Mouse (Mus musculus) thymus, postnatal 36 days (tissue): ENCODE results near the gene Tspyl3.
A peak's percentile ranks its signal among the peaks of the same experiment; 100 is the strongest.
"Not testable (repeated sequence)": the region's sequence is repeated elsewhere in the genome, so short reads cannot be mapped to it uniquely, and the experiment has no call there.

Experiments used
- DNase-seq, 2 experiments: peaks; one replicate each; pipeline ENCODE4 v3.0.0; 2022; ENCODE audit warnings: mixed read lengths in 2 of 2

The Tspyl3 gene

DNA sequence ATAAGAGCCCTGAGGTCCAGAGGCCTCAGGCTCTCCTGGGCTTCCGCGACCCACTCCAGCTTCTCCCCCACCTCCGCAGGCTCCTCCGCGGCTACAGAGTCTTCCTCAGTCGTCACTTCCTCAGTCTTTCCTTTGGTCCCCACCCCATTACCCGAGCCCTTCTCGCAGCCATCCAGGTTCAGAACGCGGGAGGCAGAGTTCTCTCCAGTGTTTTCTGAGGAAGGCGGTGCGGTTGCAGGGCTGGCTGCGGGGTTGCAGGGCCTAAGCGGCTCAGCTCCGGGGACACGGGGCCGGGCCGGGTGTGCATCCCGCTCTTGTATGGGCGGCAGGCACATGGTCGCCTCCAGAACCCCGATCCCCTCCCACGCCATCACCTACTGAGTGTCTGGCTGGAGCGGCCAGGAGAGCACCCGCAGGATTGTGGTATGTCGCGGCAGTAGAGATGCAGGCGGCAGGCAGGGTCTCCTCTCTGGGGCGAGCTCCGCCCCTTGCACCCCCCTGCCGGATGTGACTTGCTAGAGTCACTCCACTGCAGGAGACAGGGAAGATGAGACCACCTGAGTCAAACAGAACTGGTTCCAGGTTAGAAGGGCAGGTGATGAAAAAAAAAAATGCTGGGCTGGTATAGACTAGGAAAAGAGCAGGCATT is at the start of gene Tspyl3:
TSS of gene Tspyl3 (minus strand) at position 496 of the 649 bp plus-strand sequence.
- peak; percentile 76 to 81 for DNase-seq

DNA sequence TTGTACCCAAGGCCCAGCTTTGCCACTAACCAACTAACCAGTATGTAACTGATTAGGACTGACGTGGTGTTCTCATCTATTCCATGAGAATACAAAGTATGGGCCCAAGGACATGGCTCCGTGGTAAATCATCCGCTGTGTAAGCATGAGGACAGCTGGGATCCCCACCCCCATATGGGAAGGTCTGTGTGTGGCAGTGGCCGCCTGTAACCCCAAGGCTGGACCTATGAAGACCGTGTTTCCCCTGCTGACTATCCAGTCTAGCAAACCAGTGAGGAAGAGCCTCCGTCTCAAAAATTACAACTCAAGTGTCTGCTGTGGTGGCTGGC is 49.6 kb upstream of the Tspyl3 start:
- no peak for DNase-seq

DNA sequence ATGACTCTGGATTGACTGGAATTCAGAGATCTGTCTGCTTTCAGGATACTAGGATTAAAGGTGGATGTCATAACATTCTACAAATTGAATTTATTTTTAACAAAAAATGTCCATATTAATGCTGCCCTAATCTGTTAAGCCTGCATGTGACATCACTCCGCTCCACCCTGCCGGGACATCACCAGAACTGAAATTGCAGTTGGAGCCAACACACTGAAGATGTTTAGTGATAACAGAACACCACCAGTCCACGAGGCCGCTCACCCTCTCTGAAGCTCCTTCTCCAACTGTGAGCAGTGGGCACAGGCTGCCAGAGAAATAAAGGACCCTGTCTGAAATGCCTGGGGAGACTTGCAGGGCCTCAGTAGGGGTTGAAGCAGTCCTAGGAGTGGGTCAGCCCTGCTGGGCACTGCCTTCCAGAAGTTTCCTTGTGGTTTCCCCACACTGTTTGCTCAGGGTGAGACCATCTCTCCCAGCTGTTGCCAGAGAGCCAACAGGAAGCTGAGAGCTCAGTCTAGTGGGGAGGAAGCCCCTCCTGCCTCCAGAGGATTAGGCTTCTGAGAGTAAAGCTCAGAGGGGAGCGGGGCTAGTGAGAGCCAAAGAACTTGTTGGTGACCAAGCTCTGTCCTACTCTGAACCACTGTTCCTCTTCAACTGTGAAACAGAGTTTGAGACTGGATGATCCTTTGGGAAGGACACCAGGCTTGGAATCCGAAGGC is 49.1 kb upstream of the Tspyl3 start:
- peak in 1 of 2 experiments; percentile 45 for DNase-seq

DNA sequence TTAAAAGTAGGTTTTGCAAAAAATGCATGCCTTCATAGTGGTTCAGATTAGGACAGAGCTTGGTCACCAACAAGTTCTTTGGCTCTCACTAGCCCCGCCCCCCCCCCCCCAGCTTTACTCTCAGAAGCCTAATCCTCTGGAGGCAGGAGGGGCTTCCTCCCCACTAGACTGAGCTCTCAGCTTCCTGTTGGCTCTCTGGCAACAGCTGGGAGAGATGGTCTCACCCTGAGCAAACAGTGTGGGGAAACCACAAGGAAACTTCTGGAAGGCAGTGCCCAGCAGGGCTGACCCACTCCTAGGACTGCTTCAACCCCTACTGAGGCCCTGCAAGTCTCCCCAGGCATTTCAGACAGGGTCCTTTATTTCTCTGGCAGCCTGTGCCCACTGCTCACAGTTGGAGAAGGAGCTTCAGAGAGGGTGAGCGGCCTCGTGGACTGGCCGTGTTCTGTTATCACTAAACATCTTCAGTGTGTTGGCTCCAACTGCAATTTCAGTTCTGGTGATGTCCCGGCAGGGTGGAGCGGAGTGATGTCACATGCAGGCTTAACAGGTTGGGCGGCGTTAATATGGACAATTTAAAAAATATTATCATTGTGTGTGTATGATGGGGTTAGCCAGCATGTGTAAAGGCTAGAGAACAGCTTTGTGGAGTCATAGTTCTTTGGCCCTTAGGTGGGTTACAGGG is 45.1 kb upstream of the Tspyl3 start:
- not testable (repeated sequence) for DNase-seq

DNA sequence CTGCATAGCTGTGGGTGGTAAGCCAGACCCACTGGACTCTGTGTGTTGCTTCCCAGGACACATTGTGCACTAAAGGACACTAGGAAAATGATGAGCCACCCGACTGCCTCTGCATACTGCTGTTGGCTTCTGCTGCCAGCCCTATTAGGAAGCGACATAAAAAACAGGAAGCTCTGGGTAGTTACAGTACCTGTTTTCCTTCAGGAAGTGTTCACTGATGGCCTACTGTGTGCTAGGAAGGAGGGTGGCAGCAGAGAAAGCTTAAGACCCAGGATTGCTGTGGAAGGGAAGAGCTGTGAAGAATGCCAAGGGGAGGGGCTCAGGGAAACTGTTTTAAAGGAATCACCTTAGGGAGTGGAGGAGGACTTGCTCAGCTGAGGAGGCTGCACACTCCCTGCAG is 42.1 kb upstream of the Tspyl3 start:
- no peak for DNase-seq

DNA sequence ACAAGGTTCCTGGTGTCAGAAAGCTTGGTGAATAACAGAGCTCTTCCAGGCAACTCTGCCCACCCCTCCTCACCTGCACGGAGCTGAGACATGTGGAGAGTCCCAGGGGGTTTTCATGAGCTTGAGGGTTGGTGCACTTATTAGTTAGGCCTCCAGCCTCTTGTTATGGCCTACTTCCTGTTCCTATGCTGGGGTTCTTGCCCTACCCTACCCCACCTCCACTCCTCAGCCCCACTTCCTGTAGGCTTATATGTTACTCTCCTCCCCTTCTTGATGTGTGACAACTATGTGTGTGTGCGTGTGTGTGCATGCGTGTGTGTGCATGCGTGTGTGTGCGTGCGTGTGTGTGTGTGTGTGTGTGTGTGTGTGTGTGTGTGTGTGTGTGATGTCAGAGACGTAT is 37.8 kb upstream of the Tspyl3 start:
- peak; percentile 62 to 78 for DNase-seq

DNA sequence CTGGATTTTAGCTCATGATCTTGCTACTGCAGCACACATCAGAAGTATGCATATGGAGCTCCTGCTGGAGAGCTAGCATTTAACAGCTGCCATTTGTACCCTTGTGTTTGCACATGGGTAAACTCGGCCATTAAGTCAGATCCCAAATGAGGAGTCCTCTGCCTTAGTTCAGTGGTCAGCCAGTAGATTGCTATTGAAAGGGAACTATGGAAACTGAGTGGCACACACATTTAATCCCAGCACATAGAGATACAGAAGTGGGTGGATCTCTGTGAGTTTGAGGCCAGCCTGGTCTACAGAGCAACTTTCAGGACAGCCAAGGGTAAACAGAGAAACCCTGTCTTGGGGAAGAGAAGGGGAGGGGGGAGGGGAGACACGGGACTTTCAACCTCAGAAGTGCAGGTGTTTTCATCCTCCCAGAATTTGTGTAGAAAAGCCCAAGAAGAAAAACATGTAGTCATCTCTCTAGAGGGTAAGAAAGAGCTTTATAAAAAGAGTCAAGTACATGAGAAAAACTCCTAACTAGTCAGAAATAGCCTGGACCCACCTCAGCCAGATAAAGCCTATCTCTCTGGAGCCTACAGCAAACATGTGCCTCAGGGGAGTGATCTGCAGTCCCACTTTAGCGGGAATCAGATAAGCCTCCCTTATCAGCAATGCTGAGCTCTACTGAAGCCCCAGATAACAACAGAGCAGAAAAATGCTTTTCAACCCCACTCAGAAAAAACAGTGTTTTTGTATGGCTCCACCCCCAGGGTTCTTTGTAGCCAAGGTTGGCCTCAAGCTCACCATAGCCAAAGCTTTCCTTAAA is 34.8 kb upstream of the Tspyl3 start:
- DNase-seq: peak; percentile 31 to 39

DNA sequence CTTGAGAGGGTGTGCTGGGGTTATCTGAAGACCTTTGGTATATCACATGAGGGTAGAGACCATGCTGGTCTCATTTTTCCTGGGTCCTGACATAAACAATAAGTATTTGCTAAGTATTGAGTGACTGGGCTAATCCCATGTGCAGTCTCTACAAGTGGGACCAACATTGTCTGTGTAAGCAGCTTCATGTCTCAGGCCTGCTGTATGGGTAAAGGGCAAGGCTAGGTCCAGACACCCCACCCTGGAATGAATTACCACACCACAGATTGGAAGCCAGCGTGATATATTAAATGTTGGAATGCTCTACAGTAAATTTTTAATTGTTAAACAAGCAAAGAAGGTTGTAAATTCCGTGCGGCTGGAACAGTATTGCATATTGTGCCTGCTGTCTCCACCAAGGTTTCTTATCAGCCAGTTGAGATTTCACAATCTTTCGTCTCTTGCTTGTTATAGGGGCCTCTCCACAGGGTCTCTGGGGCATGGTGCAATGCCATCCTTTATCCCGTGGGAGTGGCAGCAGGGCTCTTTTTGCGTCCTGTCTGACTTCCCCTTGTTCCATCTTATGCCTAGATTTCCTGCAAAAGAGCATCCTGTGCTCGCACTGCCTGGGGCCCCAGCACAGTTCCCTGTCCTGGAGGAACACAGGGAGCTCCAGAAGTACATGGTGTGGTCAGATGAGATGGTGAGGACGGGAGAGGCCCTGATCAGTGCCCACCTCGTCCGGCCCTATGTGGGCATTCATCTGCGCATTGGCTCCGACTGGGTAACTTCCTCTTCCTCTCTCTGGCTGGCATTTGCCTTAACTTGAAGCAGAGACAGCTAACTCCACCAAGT is 34.0 kb upstream of the Tspyl3 start:
- peak in 1 of 2 experiments; percentile 45 for DNase-seq

DNA sequence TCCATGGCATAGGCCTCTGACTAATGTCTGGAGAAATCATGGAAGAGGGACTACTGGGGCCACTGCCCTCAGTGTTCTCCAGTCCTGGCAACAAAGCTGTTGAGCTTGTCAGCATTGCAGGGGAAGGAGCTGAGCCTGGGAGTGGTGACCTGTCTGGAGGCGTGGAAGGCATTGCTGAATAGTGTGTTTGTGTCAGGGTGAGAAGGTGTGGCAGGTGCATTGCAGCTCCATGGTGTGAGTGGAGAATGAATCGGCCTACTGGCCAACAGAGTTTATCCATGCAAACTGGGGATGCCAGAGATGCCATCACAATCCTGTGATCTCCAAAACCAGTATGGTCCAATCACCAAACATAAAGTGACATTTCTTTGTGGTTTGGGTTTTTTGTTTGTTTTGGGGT is 31.4 kb upstream of the Tspyl3 start:
- DNase-seq: no peak

DNA sequence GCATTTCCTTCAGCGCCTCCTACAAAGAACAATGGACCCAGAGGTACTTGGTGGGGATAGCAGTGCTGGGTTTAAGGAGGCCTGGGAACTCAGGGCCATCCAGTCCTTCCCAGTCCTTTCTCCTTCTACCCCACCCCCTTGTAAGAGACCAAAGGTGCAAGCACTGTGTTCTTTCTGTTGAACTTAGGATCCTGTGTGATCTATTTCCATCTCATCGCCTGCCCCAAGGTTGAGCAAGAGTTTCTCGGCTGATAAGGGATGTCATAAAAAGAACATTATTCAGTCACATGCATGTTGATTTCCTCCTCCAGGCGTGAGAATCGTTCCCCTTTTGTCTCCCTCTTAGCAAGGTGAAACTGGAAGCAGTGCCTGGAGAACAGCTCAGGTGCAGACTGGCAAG is 24.5 kb upstream of the Tspyl3 start:
- DNase-seq: no peak

DNA sequence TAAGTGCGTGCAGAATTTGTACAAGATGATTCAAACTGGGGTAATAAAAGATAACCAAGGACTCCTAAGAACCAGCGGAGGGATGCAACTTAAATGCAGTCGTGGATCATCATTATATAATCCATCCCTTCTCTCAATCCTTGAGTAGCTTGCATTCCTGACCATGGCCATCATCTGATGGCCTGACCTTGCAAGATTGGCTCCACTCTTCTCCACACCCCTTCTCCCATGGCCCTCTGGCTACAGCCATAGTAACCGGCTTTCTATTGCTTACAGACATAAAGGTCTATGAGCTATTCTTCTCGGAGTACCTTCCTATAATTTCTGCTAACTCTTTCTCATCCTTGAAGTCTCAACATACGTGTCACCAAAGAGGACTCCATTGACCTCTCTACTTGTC is 16.9 kb upstream of the Tspyl3 start:
- no peak for DNase-seq

DNA sequence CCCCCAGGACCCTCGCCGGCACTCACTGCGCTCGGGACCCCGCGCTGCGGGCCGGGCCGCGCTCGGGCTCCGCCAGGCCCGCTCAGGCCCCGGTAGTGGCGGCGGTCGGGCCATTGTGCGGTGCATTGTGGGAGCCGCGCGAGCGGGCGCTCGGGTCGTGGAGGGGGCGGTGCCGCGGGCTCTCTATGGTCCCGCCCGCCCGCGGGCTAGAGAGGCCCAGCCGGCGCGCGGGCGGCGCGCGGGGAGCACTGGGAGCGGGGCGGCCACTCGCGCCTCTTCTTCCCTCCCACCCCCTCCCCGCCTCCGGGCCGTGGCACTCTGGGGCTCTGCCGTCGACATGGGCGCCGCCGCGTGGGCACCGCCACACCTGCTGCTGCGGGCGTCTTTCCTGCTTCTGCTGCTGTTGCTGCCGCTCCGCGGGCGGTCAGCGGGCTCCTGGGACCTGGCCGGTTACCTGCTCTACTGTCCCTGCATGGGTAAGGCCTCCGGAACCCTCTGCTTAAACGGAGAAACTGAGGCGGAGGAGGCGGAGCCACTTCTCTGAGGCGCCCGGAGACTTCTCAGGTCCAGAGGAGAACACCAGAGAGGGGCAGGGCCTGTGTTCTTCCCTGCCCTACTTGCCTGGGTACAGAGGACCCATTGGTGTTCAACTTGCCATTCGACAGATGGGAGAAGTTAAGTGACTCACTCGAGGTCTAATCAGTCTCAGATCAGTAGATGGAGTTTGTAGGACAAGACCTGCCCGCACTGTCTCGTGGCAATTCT is 16.2 kb upstream of the Tspyl3 start, which contains the start of the genes Plagl2 and Pofut1:
TSS of gene Plagl2 (minus strand) at position 177 of the 765 bp plus-strand sequence.
TSS of gene Pofut1 (plus strand) at position 284 of the 765 bp plus-strand sequence.
- peak; percentile 93 to 96 for DNase-seq

DNA sequence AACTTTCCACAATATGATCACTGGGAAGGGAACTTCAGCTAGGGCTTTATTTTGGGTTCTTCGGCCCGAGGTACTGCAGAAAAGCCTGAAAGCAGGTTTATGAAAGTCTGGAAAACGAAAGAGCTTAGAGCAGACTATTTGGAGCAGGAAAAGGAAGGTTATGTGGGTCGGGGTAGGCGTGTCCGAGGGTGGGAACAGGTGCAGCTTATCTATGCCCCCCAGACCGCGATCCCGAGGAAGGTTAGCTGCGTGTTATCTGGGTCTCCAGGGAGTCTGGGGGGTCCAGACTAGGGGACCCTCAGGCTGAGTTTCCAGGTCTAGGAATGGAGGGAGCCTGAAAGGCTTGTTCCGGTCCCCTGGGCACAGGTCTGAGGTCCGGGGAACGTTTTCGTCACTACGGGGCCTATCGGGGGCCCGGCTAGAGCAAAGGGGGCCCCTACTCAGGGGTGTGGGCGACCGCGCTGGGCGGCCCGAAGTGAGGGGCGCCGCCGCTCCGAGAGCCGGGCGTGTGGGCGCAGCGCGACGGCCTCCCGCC is 15.5 kb upstream of the Tspyl3 start:
- peak; percentile 62 to 71 for DNase-seq

DNA sequence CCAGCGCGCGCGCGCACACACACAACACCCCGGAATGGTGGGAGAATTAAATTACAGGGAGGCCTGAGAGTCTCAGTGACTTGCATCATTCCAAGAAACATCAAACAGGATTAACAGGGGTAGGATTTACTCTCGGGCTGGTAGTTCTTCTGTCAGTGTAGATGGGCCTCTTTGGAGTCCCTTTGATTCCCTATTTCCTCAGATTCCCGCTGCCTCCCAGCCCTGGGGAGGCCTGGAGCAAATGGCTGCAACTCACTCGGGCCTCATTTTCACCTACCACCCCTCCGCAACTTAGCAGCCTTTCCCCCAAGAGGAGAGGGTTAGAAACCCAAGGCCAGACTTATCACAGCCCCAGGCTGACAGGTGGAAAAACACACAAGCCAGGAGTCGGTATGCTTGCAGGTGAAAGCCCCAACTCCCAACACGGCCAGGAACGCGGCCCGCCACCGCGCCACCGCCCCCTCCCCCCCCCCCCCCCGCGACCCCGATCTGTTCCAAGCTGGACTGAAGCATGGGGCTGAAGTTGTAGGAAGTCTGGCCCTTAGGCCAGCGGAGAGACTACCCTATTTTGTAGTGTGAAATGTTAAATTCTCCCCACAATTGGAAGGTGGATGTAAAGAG is 14.7 kb upstream of the Tspyl3 start:
- DNase-seq: no peak

DNA sequence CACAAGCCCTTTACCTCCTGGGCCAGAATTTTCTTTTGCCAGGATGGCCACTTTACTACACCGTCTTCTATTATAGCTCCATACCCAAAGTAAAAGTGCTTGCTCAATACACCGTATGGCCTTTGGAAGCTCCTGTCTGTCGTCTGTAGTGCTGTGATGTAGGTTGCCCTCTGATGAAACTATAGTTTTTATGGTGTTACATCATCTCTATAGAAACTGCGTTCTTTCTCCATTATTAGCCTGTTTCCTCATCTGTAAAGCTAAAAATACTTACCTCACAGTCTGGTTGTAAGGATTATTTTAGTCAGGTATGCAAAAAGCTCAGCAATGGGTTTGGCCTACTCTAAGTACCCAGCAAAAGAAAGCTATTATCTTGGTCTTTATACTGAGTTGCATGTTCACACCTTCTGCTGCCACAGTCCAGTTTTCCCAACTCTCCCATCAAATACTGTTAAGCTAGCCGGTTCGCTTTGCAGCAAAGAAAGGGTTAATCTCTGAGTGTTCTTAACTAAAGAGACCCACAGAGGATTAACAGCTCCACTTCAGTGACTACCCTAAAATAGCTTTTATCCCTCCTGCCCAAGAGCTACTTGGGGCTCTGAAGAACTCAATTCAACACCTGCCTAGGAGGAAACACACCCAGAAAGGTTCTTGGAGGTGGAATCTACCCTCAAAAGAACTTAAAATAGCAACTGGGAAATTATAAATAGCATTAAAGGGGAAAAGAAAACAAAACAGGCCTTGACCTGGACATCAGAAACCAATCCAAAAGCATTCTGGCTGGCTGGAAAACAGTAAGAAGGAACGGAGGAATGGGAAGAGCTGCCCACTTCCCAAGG is 14.0 kb upstream of the Tspyl3 start:
- no peak for DNase-seq

DNA sequence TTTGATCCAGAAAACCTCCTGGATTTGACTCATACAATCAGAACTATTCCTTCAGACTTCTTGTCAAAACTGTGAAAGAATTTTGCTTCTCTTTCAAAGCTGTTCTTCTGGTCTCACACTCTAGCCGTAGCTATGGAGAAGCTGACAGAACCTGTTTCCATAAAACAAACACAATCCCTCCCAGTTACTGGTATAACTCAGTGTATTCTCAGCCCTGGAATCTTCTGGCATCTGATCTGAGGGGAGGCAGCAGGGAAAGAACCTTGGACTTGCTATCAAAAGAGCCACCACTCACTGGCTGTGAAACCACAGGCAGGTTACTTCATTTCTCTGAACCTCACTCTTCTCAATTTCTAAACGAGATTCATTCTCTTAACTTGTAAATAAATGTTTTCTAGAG is 13.2 kb upstream of the Tspyl3 start:
- DNase-seq: no peak

DNA sequence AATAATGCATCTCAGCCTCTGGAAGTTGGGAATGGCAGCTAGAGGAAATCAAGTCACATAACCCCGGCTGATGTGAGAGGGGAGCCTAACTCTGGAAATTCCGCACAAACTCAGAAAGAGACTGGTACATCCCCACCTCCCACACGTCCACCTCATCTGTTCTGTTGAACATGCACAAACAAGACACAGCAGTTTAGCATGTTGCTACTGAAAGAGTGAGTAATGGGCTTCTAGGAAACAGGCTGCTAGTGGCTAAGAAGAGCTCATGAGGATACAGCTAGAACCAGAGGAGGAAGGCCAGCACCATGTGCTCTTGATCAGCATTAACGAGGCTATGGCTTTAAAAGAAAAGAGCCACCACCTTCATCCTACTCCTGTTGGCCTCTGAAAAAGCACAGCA is 12.7 kb upstream of the Tspyl3 start:
- DNase-seq: no peak

DNA sequence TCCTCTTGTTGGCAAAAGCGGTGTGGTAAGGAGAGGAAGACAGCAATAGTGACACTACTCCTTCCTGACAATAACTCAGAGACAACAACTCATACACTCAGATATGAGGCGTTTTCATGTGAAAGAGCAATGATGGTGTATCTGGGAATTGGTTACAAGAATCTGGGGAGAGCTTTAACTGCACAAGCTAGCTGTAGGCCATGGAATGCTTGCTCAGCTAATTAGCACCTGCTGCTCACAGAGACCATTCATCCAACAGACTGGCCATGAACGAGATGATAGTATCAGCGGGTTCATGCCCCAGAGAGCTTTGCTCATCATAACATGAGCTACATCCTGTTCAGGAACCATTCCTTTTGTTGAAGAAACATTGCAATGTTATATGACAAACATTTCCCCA is 12.0 kb upstream of the Tspyl3 start:
- DNase-seq: no peak

DNA sequence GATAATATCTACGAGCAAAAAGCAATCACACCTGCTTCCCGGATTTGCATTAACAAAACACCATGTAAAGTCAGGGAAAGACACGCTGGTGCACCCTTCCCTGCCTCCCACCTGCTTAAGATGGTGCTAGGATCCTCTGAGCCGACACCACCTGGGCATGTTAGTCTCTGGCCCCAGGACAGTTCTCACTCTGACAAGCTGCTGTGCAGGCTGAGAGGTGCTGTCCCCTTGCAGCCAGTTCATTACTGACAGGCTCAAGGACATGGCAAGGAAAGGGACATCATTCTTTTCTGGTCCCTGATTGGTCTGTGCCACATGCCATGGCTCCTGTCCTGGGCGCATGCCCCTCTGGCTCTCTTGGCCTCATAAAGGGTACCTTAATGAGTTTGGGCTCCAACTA is 3.3 kb upstream of the Tspyl3 start:
- DNase-seq: no peak

DNA sequence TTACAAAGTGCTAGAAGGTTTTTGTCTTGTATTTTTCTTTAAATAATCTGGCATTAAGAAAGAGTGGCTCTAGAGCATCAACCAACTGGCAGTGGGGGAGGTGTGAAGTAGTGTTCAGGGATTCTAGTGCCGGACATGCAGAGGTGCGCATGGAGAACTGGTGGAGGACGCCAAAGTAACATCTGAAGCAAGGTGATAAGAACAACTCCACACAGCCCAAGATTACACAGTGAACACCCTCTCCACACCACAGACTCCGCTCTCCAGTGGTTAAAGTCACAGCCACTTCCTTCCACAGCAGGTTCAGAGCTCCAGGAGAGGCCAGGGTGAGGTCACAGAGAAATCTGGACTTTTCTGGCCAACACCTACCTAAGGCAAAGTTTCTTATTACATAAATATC is 2.7 kb upstream of the Tspyl3 start:
- no peak for DNase-seq
